Mouse (Mus musculus): ENCODE data around the gene Vmn2r91. TPM values are rescaled to one million over a fixed set of nuclear protein-coding genes. Genes with fewer than 3 reads are reported as not detected.
"Not testable (repeated sequence)": the region's sequence is repeated elsewhere in the genome, so short reads cannot be mapped to it uniquely, and the experiment has no call there.

Gene Vmn2r91
- polyA plus RNA-seq (2012; rRNA removed): not detected in 2 replicates

DNA sequence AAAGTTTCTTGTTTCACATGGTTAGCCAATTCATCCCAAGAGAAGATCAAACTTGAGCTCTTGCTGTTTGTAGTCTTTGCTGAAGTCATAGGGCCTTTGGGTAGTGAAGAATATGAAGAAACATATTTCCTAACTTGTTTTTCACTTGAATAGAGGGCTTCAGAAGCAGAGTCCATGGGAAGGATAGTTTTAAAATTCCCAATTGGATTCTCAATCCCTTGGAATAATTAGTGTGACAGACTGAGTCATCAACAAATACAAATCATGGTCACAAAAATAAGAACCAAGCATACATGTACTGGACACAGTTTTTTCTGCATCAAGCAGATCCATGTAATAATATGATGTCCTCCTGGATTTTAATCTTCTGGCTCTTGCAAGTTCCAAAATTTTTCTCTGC is at the start of gene Vmn2r91:
Gene Vmn2r91, plus strand, starts transcription at position 301 of the 400 bp plus-strand sequence.
- not testable (repeated sequence) for H3K4me1 ChIP-seq (ENCODE audit: control insufficient read depth, insufficient read depth, low read length); DNase-seq; H3K4me3 ChIP-seq (replicated peaks; ENCODE audit: extremely low read depth, low read depth, low read length)

GRCm38 (mm10) chr17:18049124-18049523 is 35.7 kb upstream of the Vmn2r91 start, which contains the start of gene Vmn2r124:
Vmn2r124 (plus strand) TSS chr17:18049424.
- TF ChIP-seq POLR2A (IDR thresholded peaks at IDR 0.05; ENCODE audit: borderline replicate concordance, extremely low read depth, low read depth, low read length): no peak
- no peak for TF ChIP-seq CTCF (IDR thresholded peaks at IDR 0.05; ENCODE audit: insufficient read depth, low read length)
- no peak for DNase-seq
- WGBS: 27% methylated on average over 2 of the region's 2 CpGs
- Histone ChIP-seq H3K4me1 (ENCODE audit: control insufficient read depth, insufficient read depth, low read length) (no peaks in the 10 kb centered on the region), H3K4me3 (replicated peaks; ENCODE audit: extremely low read depth, low read depth, low read length) (no peak within 1 kb of the TSS)

- DNase-seq; H3K4me1 ChIP-seq (ENCODE audit: control insufficient read depth, insufficient read depth, low read length); H3K4me3 ChIP-seq (replicated peaks; ENCODE audit: extremely low read depth, low read depth, low read length): not testable (repeated sequence)
- WGBS: 44% methylated on average over 1 of the region's 1 CpGs
Measured at GRCm38 (mm10) chr17:18095626-18096025, 10.8 kb downstream of the Vmn2r91 start.

DNA sequence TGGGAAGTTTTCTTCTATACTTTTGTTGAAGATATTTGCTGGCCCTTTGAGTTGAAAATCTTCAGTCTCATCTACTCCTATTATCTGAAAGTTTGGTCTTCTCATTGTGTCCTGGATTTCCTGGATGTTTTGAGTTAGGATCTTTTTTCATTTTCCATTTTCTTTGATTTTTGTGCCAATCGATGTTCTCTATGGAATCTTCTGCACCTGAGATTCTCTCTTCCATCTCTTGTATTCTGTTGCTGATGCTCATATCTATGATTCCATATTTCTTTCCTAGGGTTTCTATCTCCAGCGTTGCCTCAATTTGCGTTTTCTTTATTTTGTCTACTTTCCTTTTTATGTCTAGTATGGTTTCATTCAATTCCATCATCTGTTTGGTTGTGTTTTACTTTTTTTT is 17.4 kb downstream of the Vmn2r91 start:
- not testable (repeated sequence) for H3K4me3 ChIP-seq (replicated peaks; ENCODE audit: extremely low read depth, low read depth, low read length); DNase-seq; H3K4me1 ChIP-seq (ENCODE audit: control insufficient read depth, insufficient read depth, low read length)
- 86% methylated on average over 3 of the region's 3 CpGs for WGBS

DNA sequence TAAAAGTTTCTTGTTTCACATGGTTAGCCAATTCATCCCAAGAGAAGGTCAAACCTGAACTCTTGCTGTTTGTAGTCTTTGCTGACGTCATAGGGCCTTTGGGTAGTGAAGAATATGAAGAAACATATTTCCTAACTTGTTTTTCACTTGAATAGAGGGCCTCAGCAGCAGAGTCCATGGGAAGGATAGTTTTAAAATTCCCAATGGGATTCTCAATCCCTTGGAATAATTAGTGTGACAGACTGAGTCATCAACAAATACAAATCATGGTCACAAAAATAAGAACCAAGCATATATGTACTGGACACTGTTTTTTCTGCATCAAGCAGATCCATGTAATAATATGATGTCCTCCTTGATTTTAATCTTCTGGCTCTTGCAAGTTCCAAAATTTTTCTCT is 66.8 kb downstream of the Vmn2r91 start, which contains the start of gene Vmn2r92:
Gene Vmn2r92, plus strand, starts transcription at position 301 of the 400 bp plus-strand sequence.
- 48% methylated on average over 1 of the region's 1 CpGs for WGBS
- not testable (repeated sequence) for DNase-seq; H3K4me1 ChIP-seq (ENCODE audit: control insufficient read depth, insufficient read depth, low read length); H3K4me3 ChIP-seq (replicated peaks; ENCODE audit: extremely low read depth, low read depth, low read length)

DNA sequence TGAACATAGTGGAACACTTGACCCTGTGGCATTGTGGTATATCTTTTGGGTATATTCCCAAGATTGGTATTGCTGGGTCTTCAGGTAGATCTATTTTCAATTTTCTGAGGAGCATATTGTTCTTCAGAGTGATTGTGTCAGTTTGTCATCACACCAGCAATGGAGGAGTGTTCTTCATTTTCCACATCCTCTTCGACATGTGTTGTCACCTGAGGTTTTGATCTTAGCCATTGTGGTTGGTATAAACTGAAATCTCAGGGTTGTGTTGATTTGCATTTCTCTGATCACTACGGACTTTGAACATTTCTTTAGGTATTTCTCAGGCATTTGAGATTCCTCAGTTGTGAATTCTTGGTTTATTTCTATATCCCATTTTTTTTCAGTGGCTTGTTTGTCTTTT is 76.4 kb downstream of the Vmn2r91 start:
- not testable (repeated sequence) for DNase-seq; H3K4me1 ChIP-seq (ENCODE audit: control insufficient read depth, insufficient read depth, low read length); H3K4me3 ChIP-seq (replicated peaks; ENCODE audit: extremely low read depth, low read depth, low read length)
- 43% methylated on average over 2 of the region's 2 CpGs for WGBS

Other genes with a start within 250 kb of the Vmn2r91 start
- 1.9 and 3.8 TPM in 2 replicates for gene Has1, start 229.8 kb upstream of the Vmn2r91 start, polyA plus RNA-seq (2012; rRNA removed)
- gene Fpr1, start 201.1 kb upstream of the Vmn2r91 start, polyA plus RNA-seq (2012; rRNA removed): 15.1 and 19.0 TPM in 2 replicates
- gene Fpr2, start 197.2 kb upstream of the Vmn2r91 start, polyA plus RNA-seq (2012; rRNA removed): 5.4 and 10.9 TPM in 2 replicates
- not detected in 2 replicates for gene Fpr3, start 197.2 kb upstream of the Vmn2r91 start, polyA plus RNA-seq (2012; rRNA removed)
- not detected in 2 replicates for gene Fpr-rs4, start 63.3 kb upstream of the Vmn2r91 start, polyA plus RNA-seq (2012; rRNA removed)
- gene Vmn2r124, start 35.6 kb upstream of the Vmn2r91 start, polyA plus RNA-seq (2012; rRNA removed): not detected in 2 replicates
- gene Vmn2r92, start 66.9 kb downstream of the Vmn2r91 start, polyA plus RNA-seq (2012; rRNA removed): not detected in 2 replicates
- not detected in 2 replicates for gene Vmn2r94, start 192.7 kb downstream of the Vmn2r91 start, polyA plus RNA-seq (2012; rRNA removed)
- not detected in 2 replicates for gene Vmn2r93, start 213.1 kb downstream of the Vmn2r91 start, polyA plus RNA-seq (2012; rRNA removed)